Mouse (Mus musculus): Measurements from ENCODE around the gene Adcyap1r1. TPM values are rescaled to one million over a fixed set of nuclear protein-coding genes. Genes with fewer than 3 reads are reported as not detected.

The Adcyap1r1 gene
- polyA plus RNA-seq, 1 experiment = 133 TPM

- no peak for DNase-seq (ENCODE audit: extremely low spot score in 1 of 2, low spot score in 1 of 2)
These were observed 3.6 kb upstream of the Adcyap1r1 start for GRCm38 (mm10) chr6:55448199-55448598.

- DNase-seq (ENCODE audit: extremely low spot score in 1 of 2, low spot score in 1 of 2) = no peak
These were observed 2.7 kb upstream of the Adcyap1r1 start for GRCm38 (mm10) chr6:55448976-55449678.

GRCm38 (mm10) chr6:55452381-55452780, 603 bp downstream of the Adcyap1r1 start:
- no peak for DNase-seq (ENCODE audit: extremely low spot score in 1 of 2, low spot score in 1 of 2)

GRCm38 (mm10) chr6:55453548-55453947, 1.8 kb downstream of the Adcyap1r1 start:
- DNase-seq (ENCODE audit: extremely low spot score in 1 of 2, low spot score in 1 of 2) = no peak

GRCm38 (mm10) chr6:55455641-55456040, 3.9 kb downstream of the Adcyap1r1 start:
- no peak for DNase-seq (ENCODE audit: extremely low spot score in 1 of 2, low spot score in 1 of 2)

GRCm38 (mm10) chr6:55457727-55458126, 5.9 kb downstream of the Adcyap1r1 start:
- no peak for DNase-seq (ENCODE audit: extremely low spot score in 1 of 2, low spot score in 1 of 2)

- peak in 1 of 2 experiments; percentile 53 for DNase-seq (ENCODE audit: extremely low spot score in 1 of 2, low spot score in 1 of 2)
These were observed 6.4 kb downstream of the Adcyap1r1 start for GRCm38 (mm10) chr6:55458156-55458555.

- no peak for DNase-seq (ENCODE audit: extremely low spot score in 1 of 2, low spot score in 1 of 2)
These were observed 8.0 kb downstream of the Adcyap1r1 start for GRCm38 (mm10) chr6:55459545-55460397.

GRCm38 (mm10) chr6:55461141-55461540, 9.4 kb downstream of the Adcyap1r1 start:
- DNase-seq (ENCODE audit: extremely low spot score in 1 of 2, low spot score in 1 of 2) = peak in 1 of 2 experiments; percentile 72

- DNase-seq (ENCODE audit: extremely low spot score in 1 of 2, low spot score in 1 of 2) = no peak
These were observed 9.9 kb downstream of the Adcyap1r1 start for GRCm38 (mm10) chr6:55461678-55462077.

GRCm38 (mm10) chr6:55462394-55462793, 10.6 kb downstream of the Adcyap1r1 start:
- no peak for DNase-seq (ENCODE audit: extremely low spot score in 1 of 2, low spot score in 1 of 2)

GRCm38 (mm10) chr6:55463966-55464365, 12.2 kb downstream of the Adcyap1r1 start:
- no peak for DNase-seq (ENCODE audit: extremely low spot score in 1 of 2, low spot score in 1 of 2)

GRCm38 (mm10) chr6:55465311-55465710, 13.5 kb downstream of the Adcyap1r1 start:
- no peak for DNase-seq (ENCODE audit: extremely low spot score in 1 of 2, low spot score in 1 of 2)

GRCm38 (mm10) chr6:55466301-55466761, 14.6 kb downstream of the Adcyap1r1 start:
- DNase-seq (ENCODE audit: extremely low spot score in 1 of 2, low spot score in 1 of 2) = no peak

- no peak for DNase-seq (ENCODE audit: extremely low spot score in 1 of 2, low spot score in 1 of 2)
These were observed 18.9 kb downstream of the Adcyap1r1 start for GRCm38 (mm10) chr6:55470691-55471090.

GRCm38 (mm10) chr6:55472381-55472780, 20.6 kb downstream of the Adcyap1r1 start:
- no peak for DNase-seq (ENCODE audit: extremely low spot score in 1 of 2, low spot score in 1 of 2)

- no peak for DNase-seq (ENCODE audit: extremely low spot score in 1 of 2, low spot score in 1 of 2)
These were observed 29.2 kb downstream of the Adcyap1r1 start for GRCm38 (mm10) chr6:55480988-55481387.

- no peak for DNase-seq (ENCODE audit: extremely low spot score in 1 of 2, low spot score in 1 of 2)
These were observed 30.7 kb downstream of the Adcyap1r1 start for GRCm38 (mm10) chr6:55482471-55482870.

- DNase-seq (ENCODE audit: extremely low spot score in 1 of 2, low spot score in 1 of 2) = no peak
These were observed 31.6 kb downstream of the Adcyap1r1 start for GRCm38 (mm10) chr6:55483360-55483759.

- peak; percentile 49 to 68 for DNase-seq (ENCODE audit: extremely low spot score in 1 of 2, low spot score in 1 of 2)
These were observed 32.4 kb downstream of the Adcyap1r1 start for GRCm38 (mm10) chr6:55484224-55484623.

GRCm38 (mm10) chr6:55485216-55485615, 33.4 kb downstream of the Adcyap1r1 start:
- no peak for DNase-seq (ENCODE audit: extremely low spot score in 1 of 2, low spot score in 1 of 2)

GRCm38 (mm10) chr6:55487726-55488125, 35.9 kb downstream of the Adcyap1r1 start:
- DNase-seq (ENCODE audit: extremely low spot score in 1 of 2, low spot score in 1 of 2) = no peak

Measured in frontal cortex, adult 2 months (tissue).